8 mouse cellular contexts compared by ENCODE assay signal in the genomic region with DNA sequence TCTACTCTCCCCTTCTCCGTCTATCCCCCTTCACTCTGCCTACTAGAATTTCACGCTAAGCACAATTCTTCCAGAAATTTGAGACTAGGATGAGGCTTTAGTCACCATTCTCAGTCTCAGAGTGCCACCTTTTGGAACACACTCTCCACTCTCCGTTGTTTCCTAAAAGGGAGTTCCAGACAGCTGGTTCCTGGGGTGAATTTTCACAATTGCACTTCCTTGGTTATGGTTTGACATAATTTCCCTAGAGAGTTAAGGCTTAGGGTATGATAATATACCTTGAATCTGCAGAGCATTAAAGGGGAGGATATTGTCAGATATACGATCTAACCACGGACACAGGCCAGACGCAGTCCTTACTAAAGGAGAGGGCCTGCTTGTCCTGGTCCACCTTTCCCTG.
DNase-seq lines count a peak whose midpoint lies in the region; ATAC-seq and TF ChIP-seq lines count a peak whose summit lies in the region.

No protein-coding gene starts in this region.

- TF ChIP-seq CTCF in cortical plate, adult 2 months (IDR thresholded peaks at IDR 0.05; ENCODE audit: extremely low read depth, insufficient read depth, low read length), result peak; percentile 67; the same call in 1 of the 2 replicates

- no peak for ATAC-seq in heart, embryonic 13.5 days (ENCODE audit: extremely low read depth, insufficient number of reproducible peaks, low FRiP score, low TSS enrichment)
- ATAC-seq in limb, embryonic 13.5 days (ENCODE audit: low FRiP score, low read depth), result no peak; the same call in 1 of the 2 replicates
- no peak for ATAC-seq in monocyte, adult 5-6 weeks (replicated peaks; ENCODE audit: insufficient number of reproducible peaks, low FRiP score, low TSS enrichment, poor library complexity, severe bottlenecking)

- no peaks in the 10 kb centered on the region for H3K27me3 ChIP-seq in heart, embryonic 13.5 days (replicated peaks)
- H3K27me3 ChIP-seq in limb, embryonic 13.5 days, result no peaks in the 10 kb centered on the region

- peak; percentile 6 for DNase-seq in layer of hippocampus, adult 11-12 months (ENCODE audit: low spot score)
- DNase-seq in layer of hippocampus, adult 9-10 months (ENCODE audit: low spot score), result no peak
- DNase-seq in spleen, adult 12 weeks (ENCODE audit: low spot score), result no peak
- no peak for DNase-seq in cerebellum, adult 9-10 months

- H3K4me2 ChIP-seq in heart, embryonic 13.5 days, result peak overlapping the region; percentile 26; the same call in 1 of the 2 replicates
- peak overlapping the region; percentile 41 for H3K4me2 ChIP-seq in limb, embryonic 13.5 days (replicated peaks)

- H3K4me3 ChIP-seq in cortical plate, adult 2 months (ENCODE audit: insufficient read depth, low read length), result no peak overlapping the region
- H3K4me3 ChIP-seq in heart, embryonic 13.5 days, result no peak overlapping the region
- H3K4me3 ChIP-seq in limb, embryonic 13.5 days, result no peak overlapping the region

- no peak overlapping the region for H3K27ac ChIP-seq in cortical plate, adult 2 months (ENCODE audit: insufficient read depth, low read length)
- H3K27ac ChIP-seq in heart, embryonic 13.5 days (replicated peaks), result no peak overlapping the region
- no peak overlapping the region for H3K27ac ChIP-seq in limb, embryonic 13.5 days

- H3K36me3 ChIP-seq in heart, embryonic 13.5 days, result no peaks in the 10 kb centered on the region
- no peaks in the 10 kb centered on the region for H3K36me3 ChIP-seq in limb, embryonic 13.5 days

- H3K9me3 ChIP-seq in heart, embryonic 13.5 days, result no peaks in the 10 kb centered on the region
- no peaks in the 10 kb centered on the region for H3K9me3 ChIP-seq in limb, embryonic 13.5 days

- H3K9ac ChIP-seq in heart, embryonic 13.5 days, result no peak overlapping the region
- no peak overlapping the region for H3K9ac ChIP-seq in limb, embryonic 13.5 days

- WGBS in heart, embryonic 13.5 days, result 41% methylated on average over 6 of the region's 6 CpGs
- WGBS in limb, embryonic 13.5 days, result 19% methylated on average over 6 of the region's 6 CpGs

- no peak for TF ChIP-seq POLR2A in cortical plate, adult 2 months (IDR thresholded peaks at IDR 0.05; ENCODE audit: extremely low read depth, insufficient read depth, low read length)

- no peaks in the 10 kb centered on the region for H3K4me1 ChIP-seq in cortical plate, adult 2 months (ENCODE audit: control insufficient read depth, insufficient read depth, low read length)
- H3K4me1 ChIP-seq in heart, embryonic 13.5 days, result no peaks in the 10 kb centered on the region; the same call in 1 of the 2 replicates
- H3K4me1 ChIP-seq in limb, embryonic 13.5 days, result peaks cover 13% of the 10 kb centered on the region
